Mouse (Mus musculus): Measurements from ENCODE around the gene Tbrg1. TPM values are rescaled to one million over a fixed set of nuclear protein-coding genes. Genes with fewer than 3 reads are reported as not detected.

The Tbrg1 gene
- 33.5 and 34.7 TPM in 2 replicates for polyA plus RNA-seq (2012; rRNA removed)

GRCm38 (mm10) chr9:37656931-37657481 lies at the start of gene Tbrg1:
Tbrg1 (minus strand) TSS chr9:37657312.
- H3K27me3 ChIP-seq (ENCODE audit: control insufficient read depth, insufficient read depth, low read length): no peaks in the 10 kb centered on the region
- peak within 1 kb of the TSS; percentile 49; the same call in 1 of the 2 replicates for H3K27ac ChIP-seq (ENCODE audit: insufficient read depth, low read length)
- peak; percentile 79 to 82 for DNase-seq
- H3K4me1 ChIP-seq (ENCODE audit: control insufficient read depth, insufficient read depth, low read length): no peaks in the 10 kb centered on the region; the same call in 1 of the 2 replicates
- TF ChIP-seq POLR2A (IDR thresholded peaks at IDR 0.05; ENCODE audit: borderline replicate concordance, insufficient read depth, low read length) (peak; percentile 54; the same call in 1 of the 2 replicates), CTCF (IDR thresholded peaks at IDR 0.05; ENCODE audit: borderline replicate concordance, insufficient read depth, low read depth, low read length) (no peak)
- under 1% methylated on average over 36 of the region's 36 CpGs for WGBS
- peak within 1 kb of the TSS; percentile 75 for H3K4me3 ChIP-seq (replicated peaks; ENCODE audit: insufficient read depth, low read depth, low read length)

GRCm38 (mm10) chr9:37689970-37690686 lies 33.0 kb upstream of the Tbrg1 start:
- DNase-seq: no peak
- Histone ChIP-seq H3K4me3 (replicated peaks; ENCODE audit: insufficient read depth, low read depth, low read length) (no peak overlapping the region), H3K4me1 (ENCODE audit: control insufficient read depth, insufficient read depth, low read length) (no peaks in the 10 kb centered on the region), H3K27ac (ENCODE audit: insufficient read depth, low read length) (no peak overlapping the region), H3K27me3 (ENCODE audit: control insufficient read depth, insufficient read depth, low read length) (no peaks in the 10 kb centered on the region)
- TF ChIP-seq POLR2A (IDR thresholded peaks at IDR 0.05; ENCODE audit: borderline replicate concordance, insufficient read depth, low read length) (no peak), CTCF (IDR thresholded peaks at IDR 0.05; ENCODE audit: borderline replicate concordance, insufficient read depth, low read depth, low read length) (peak; percentile 48; the same call in 1 of the 2 replicates)
- WGBS: 15% methylated on average over 5 of the region's 5 CpGs

GRCm38 (mm10) chr9:37687941-37688303 lies 30.8 kb upstream of the Tbrg1 start:
- H3K4me1 ChIP-seq (ENCODE audit: control insufficient read depth, insufficient read depth, low read length): no peaks in the 10 kb centered on the region
- no peak overlapping the region for H3K4me3 ChIP-seq (replicated peaks; ENCODE audit: insufficient read depth, low read depth, low read length)
- H3K27me3 ChIP-seq (ENCODE audit: control insufficient read depth, insufficient read depth, low read length): no peaks in the 10 kb centered on the region
- 36% methylated on average over 3 of the region's 3 CpGs for WGBS
- TF ChIP-seq CTCF (IDR thresholded peaks at IDR 0.05; ENCODE audit: borderline replicate concordance, insufficient read depth, low read depth, low read length) (no peak), POLR2A (IDR thresholded peaks at IDR 0.05; ENCODE audit: borderline replicate concordance, insufficient read depth, low read length) (no peak)
- no peak overlapping the region for H3K27ac ChIP-seq (ENCODE audit: insufficient read depth, low read length)
- DNase-seq: no peak

GRCm38 (mm10) chr9:37687288-37687940 lies 30.3 kb upstream of the Tbrg1 start:
- H3K27ac ChIP-seq (ENCODE audit: insufficient read depth, low read length): no peak overlapping the region

GRCm38 (mm10) chr9:37681123-37681522 lies 24.0 kb upstream of the Tbrg1 start:
- H3K4me1 ChIP-seq (ENCODE audit: control insufficient read depth, insufficient read depth, low read length): no peaks in the 10 kb centered on the region
- no peak for DNase-seq
- no peak overlapping the region for H3K27ac ChIP-seq (ENCODE audit: insufficient read depth, low read length)
- 92% methylated on average over 1 of the region's 1 CpGs for WGBS
- TF ChIP-seq POLR2A (IDR thresholded peaks at IDR 0.05; ENCODE audit: borderline replicate concordance, insufficient read depth, low read length) (no peak), CTCF (IDR thresholded peaks at IDR 0.05; ENCODE audit: borderline replicate concordance, insufficient read depth, low read depth, low read length) (no peak)
- H3K27me3 ChIP-seq (ENCODE audit: control insufficient read depth, insufficient read depth, low read length): no peaks in the 10 kb centered on the region
- no peak overlapping the region for H3K4me3 ChIP-seq (replicated peaks; ENCODE audit: insufficient read depth, low read depth, low read length)

More at GRCm38 (mm10) chr9:37687288-37687940, 30.3 kb upstream of the Tbrg1 start:
- no peak for TF ChIP-seq POLR2A (IDR thresholded peaks at IDR 0.05; ENCODE audit: borderline replicate concordance, insufficient read depth, low read length)
- no peak for TF ChIP-seq CTCF (IDR thresholded peaks at IDR 0.05; ENCODE audit: borderline replicate concordance, insufficient read depth, low read depth, low read length)
- no peak for DNase-seq
- no peaks in the 10 kb centered on the region for H3K4me1 ChIP-seq (ENCODE audit: control insufficient read depth, insufficient read depth, low read length)
- WGBS: 53% methylated on average over 3 of the region's 3 CpGs
- H3K27me3 ChIP-seq (ENCODE audit: control insufficient read depth, insufficient read depth, low read length): no peaks in the 10 kb centered on the region
- H3K4me3 ChIP-seq (replicated peaks; ENCODE audit: insufficient read depth, low read depth, low read length): no peak overlapping the region

- WGBS: 14% methylated on average over 4 of the region's 4 CpGs
- Histone ChIP-seq H3K27me3 (ENCODE audit: control insufficient read depth, insufficient read depth, low read length) (no peaks in the 10 kb centered on the region), H3K27ac (ENCODE audit: insufficient read depth, low read length) (no peak overlapping the region), H3K4me1 (ENCODE audit: control insufficient read depth, insufficient read depth, low read length) (no peaks in the 10 kb centered on the region), H3K4me3 (replicated peaks; ENCODE audit: insufficient read depth, low read depth, low read length) (no peak overlapping the region)
- TF ChIP-seq CTCF (IDR thresholded peaks at IDR 0.05; ENCODE audit: borderline replicate concordance, insufficient read depth, low read depth, low read length): no peak
- no peak for TF ChIP-seq POLR2A (IDR thresholded peaks at IDR 0.05; ENCODE audit: borderline replicate concordance, insufficient read depth, low read length)
- DNase-seq: no peak
Measured at GRCm38 (mm10) chr9:37675287-37675686, 18.2 kb upstream of the Tbrg1 start.

GRCm38 (mm10) chr9:37670261-37670660 lies 13.1 kb upstream of the Tbrg1 start:
- DNase-seq: no peak
- Histone ChIP-seq H3K4me1 (ENCODE audit: control insufficient read depth, insufficient read depth, low read length) (no peaks in the 10 kb centered on the region), H3K27ac (ENCODE audit: insufficient read depth, low read length) (no peak overlapping the region), H3K4me3 (replicated peaks; ENCODE audit: insufficient read depth, low read depth, low read length) (no peak overlapping the region), H3K27me3 (ENCODE audit: control insufficient read depth, insufficient read depth, low read length) (no peaks in the 10 kb centered on the region)
- TF ChIP-seq POLR2A (IDR thresholded peaks at IDR 0.05; ENCODE audit: borderline replicate concordance, insufficient read depth, low read length) (no peak), CTCF (IDR thresholded peaks at IDR 0.05; ENCODE audit: borderline replicate concordance, insufficient read depth, low read depth, low read length) (no peak)
- 94% methylated on average over 3 of the region's 3 CpGs for WGBS
